Mouse (Mus musculus) liver, postnatal 0 days (tissue): ENCODE results near the gene Gm13101. TPM values are rescaled to one million over a fixed set of nuclear protein-coding genes. Genes with fewer than 3 reads are reported as not detected.

Experiments
- polyA plus RNA-seq: library from polyadenylated mRNA; unstranded; fragments of >200 nt; fragmentation: Nextera tagmentation; extraction: Ambion mirVana; gene quantifications from 2 replicates; pipeline ENCODE4 v1.2.1, GENCODE M21; 2015

Gene Gm13101
- polyA plus RNA-seq, 1 experiment from 2014 or later: not detected

Other genes with a start within 250 kb of the Gm13101 start
- not detected in 2 replicates for gene Gm13078, start 247.5 kb downstream of the Gm13101 start, polyA plus RNA-seq
- gene Gm13023, start 177.6 kb downstream of the Gm13101 start, polyA plus RNA-seq: not detected in 2 replicates
- gene Gm13084, start 150.9 kb downstream of the Gm13101 start, polyA plus RNA-seq: not detected in 2 replicates
- not detected in 2 replicates for gene Gm13103, start 120.5 kb downstream of the Gm13101 start, polyA plus RNA-seq
- not detected in 2 replicates for gene Pramef6, start 66.6 kb downstream of the Gm13101 start, polyA plus RNA-seq
- not detected in 2 replicates for gene Pramef25, start 15.9 kb downstream of the Gm13101 start, polyA plus RNA-seq
- gene Pramef17, start 27.4 kb upstream of the Gm13101 start, polyA plus RNA-seq: not detected in 2 replicates
- not detected in 2 replicates for gene Pramel4, start 92.2 kb upstream of the Gm13101 start, polyA plus RNA-seq
- not detected in 2 replicates for gene Gm13102, start 139.5 kb upstream of the Gm13101 start, polyA plus RNA-seq
- not detected in 2 replicates for gene Oog3, start 195.7 kb upstream of the Gm13101 start, polyA plus RNA-seq
- not detected in 2 replicates for gene Oog2, start 223.8 kb upstream of the Gm13101 start, polyA plus RNA-seq
- not detected in 2 replicates for gene C87977, start 246.4 kb upstream of the Gm13101 start, polyA plus RNA-seq